Comparison of ENCODE assay signal across 10 mouse cellular contexts in genomic region chr15:30424290-30424689, GRCm38 (mm10).
DNase-seq lines count a peak whose midpoint lies in the region; ATAC-seq and TF ChIP-seq lines count a peak whose summit lies in the region.
"Had no signal": no experiment of that assay in that cellular context is flagged by ENCODE, and none has a peak within 500 bp of the region (broad histone marks: within the 10 kb centered on the region; RNA-seq: fewer than 3 reads in every experiment).

No protein-coding gene starts in this region.

- H3K9me3 ChIP-seq in liver, postnatal 0 days (ENCODE audit: low read length), result no peaks in the 10 kb centered on the region
- H3K9me3 ChIP-seq in liver, embryonic 12.5 days (replicated peaks), result no peaks in the 10 kb centered on the region
- H3K9me3 ChIP-seq: liver, embryonic 13.5 days had no signal

- H3K4me3 ChIP-seq in liver, postnatal 0 days (ENCODE audit: low read depth, low read length), result no peak overlapping the region
- H3K4me3 ChIP-seq in liver, embryonic 12.5 days, result no peak overlapping the region
- H3K4me3 ChIP-seq: erythroblast, embryonic 14.5 days; liver, embryonic 13.5 days had no signal

- TF ChIP-seq CTCF in liver, postnatal 0 days (IDR thresholded peaks at IDR 0.05; ENCODE audit: low read depth), result 0 out of 2 replicates have a peak, but pooled peaks have one; percentile 2

- no peak overlapping the region for H3K27ac ChIP-seq in liver, postnatal 0 days (ENCODE audit: low read depth)
- H3K27ac ChIP-seq in liver, embryonic 12.5 days, result no peak overlapping the region
- H3K27ac ChIP-seq: liver, embryonic 13.5 days had no signal

- ATAC-seq in liver, postnatal 0 days, result no peak
- ATAC-seq in liver, embryonic 12.5 days, result no peak

- H3K27me3 ChIP-seq in liver, postnatal 0 days (ENCODE audit: insufficient read depth, low read length), result no peaks in the 10 kb centered on the region
- H3K27me3 ChIP-seq in liver, embryonic 12.5 days (replicated peaks), result no peaks in the 10 kb centered on the region
- H3K27me3 ChIP-seq: liver, embryonic 13.5 days had no signal

- H3K9ac ChIP-seq in liver, postnatal 0 days (replicated peaks), result no peak overlapping the region
- no peak overlapping the region for H3K9ac ChIP-seq in liver, embryonic 12.5 days
- H3K9ac ChIP-seq: liver, embryonic 13.5 days had no signal

- peak; percentile 12 for DNase-seq in cerebellum, adult 11 months
- DNase-seq in cerebellum, adult 8-10 months, result no peak
- DNase-seq in liver, postnatal 0 days, result no peak
- peak; percentile 16 to 41 for DNase-seq in layer of hippocampus, adult 18-20 months (ENCODE audit: low spot score in 2 of 2)
- peak; percentile 39 to 40 for DNase-seq in right cerebral cortex, postnatal 10 days (ENCODE audit: low spot score in 2 of 2)
- no peak for DNase-seq in heart, adult 9 months (ENCODE audit: low spot score in 2 of 2)
- DNase-seq in adrenal gland, adult 2 months, result no peak
- DNase-seq: liver, embryonic 13.5 days had no signal

- TF ChIP-seq EP300 in liver, postnatal 0 days (IDR thresholded peaks at IDR 0.05; ENCODE audit: low read depth), result no peak

- WGBS in liver, postnatal 0 days (ENCODE audit: insufficient replicate concordance), result 71% methylated on average over 9 of the region's 9 CpGs
- WGBS in liver, embryonic 12.5 days (ENCODE audit: insufficient replicate concordance), result 53% methylated on average over 9 of the region's 9 CpGs

- no peaks in the 10 kb centered on the region for H3K4me1 ChIP-seq in liver, postnatal 0 days (ENCODE audit: insufficient read depth)
- no peaks in the 10 kb centered on the region for H3K4me1 ChIP-seq in liver, embryonic 12.5 days
- H3K4me1 ChIP-seq: liver, embryonic 13.5 days had no signal

- H3K36me3 ChIP-seq in liver, postnatal 0 days (replicated peaks; ENCODE audit: insufficient read depth, low read length), result no peaks in the 10 kb centered on the region
- H3K36me3 ChIP-seq in liver, embryonic 12.5 days, result no peaks in the 10 kb centered on the region
- H3K36me3 ChIP-seq: liver, embryonic 13.5 days had no signal

- H3K4me2 ChIP-seq in liver, postnatal 0 days (ENCODE audit: low read depth, low read length), result no peak overlapping the region
- no peak overlapping the region for H3K4me2 ChIP-seq in liver, embryonic 12.5 days
- H3K4me2 ChIP-seq: liver, embryonic 13.5 days had no signal

Comparison
In these comparisons a context has a peak if more than half of its experiments do, and no peak if none do; other contexts are left out.
1. DNase-seq: peak in cerebellum, adult 11 months (single experiment), layer of hippocampus, adult 18-20 months (2 of 2) and right cerebral cortex, postnatal 10 days (2 of 2); none in cerebellum, adult 8-10 months (single experiment), liver, postnatal 0 days (single experiment), heart, adult 9 months (0 of 2) and adrenal gland, adult 2 months (single experiment).